Mouse (Mus musculus) small intestine, adult 2 months (tissue): ENCODE results near the gene Acap3.

Experiments used
- CTCF ChIP-seq: fragments of 200-500 bp; IDR thresholded peaks from 2 replicates; pipeline ENCODE4 v1.5.1; 2012; ENCODE audit warnings: low read depth, mild to moderate bottlenecking, control low read depth, inconsistent platforms, low read length, moderate library complexity, mixed read lengths; ENCODE audit not compliant: insufficient replicate concordance, insufficient read length; ENCODE audit errors: extremely low read depth
- POLR2A ChIP-seq: fragments of 200-500 bp; IDR thresholded peaks from 2 replicates; pipeline ENCODE4 v1.6.1; 2012; ENCODE audit warnings: low read depth, mild to moderate bottlenecking, control low read depth, inconsistent platforms, low read length, moderate library complexity

- TF ChIP-seq POLR2A (no peak), CTCF (no peak)
Observed at GRCm38 (mm10) chr4:155907003-155907402, 15.4 kb downstream of the Acap3 start.
